ENCODE assay signal across 8 mouse cellular contexts in genomic region chr12:112145211-112145874, GRCm38 (mm10). TPM values are rescaled to one million over a fixed set of nuclear protein-coding genes. Genes with fewer than 3 reads are reported as not detected.
DNase-seq lines count a peak whose midpoint lies in the region; ATAC-seq and TF ChIP-seq lines count a peak whose summit lies in the region.

No protein-coding gene starts in this region.

- peak; percentile 36 for ATAC-seq in hindbrain, embryonic 13.5 days (ENCODE audit: low FRiP score)
- ATAC-seq in lung, postnatal 0 days: peak; percentile 50

- TF ChIP-seq EP300 in lung, postnatal 0 days (IDR thresholded peaks at IDR 0.05): no peak

- H3K36me3 ChIP-seq in hindbrain, embryonic 13.5 days: no peaks in the 10 kb centered on the region
- H3K36me3 ChIP-seq in lung, postnatal 0 days (ENCODE audit: insufficient read depth, low read length): no peaks in the 10 kb centered on the region

- peak overlapping the region; percentile 77 for H3K9ac ChIP-seq in hindbrain, embryonic 13.5 days
- H3K9ac ChIP-seq in lung, postnatal 0 days (replicated peaks; ENCODE audit: low read depth): no peak overlapping the region

- H3K4me3 ChIP-seq in hindbrain, embryonic 13.5 days: peak overlapping the region; percentile 55
- H3K4me3 ChIP-seq in lung, postnatal 0 days (ENCODE audit: low read depth, low read length): peak overlapping the region; percentile 46

- H3K4me1 ChIP-seq in hindbrain, embryonic 13.5 days (replicated peaks): peaks cover 73% of the 10 kb centered on the region
- peaks cover 10% of the 10 kb centered on the region for H3K4me1 ChIP-seq in lung, postnatal 0 days (ENCODE audit: insufficient read depth, low read depth, low read length)

- no peak overlapping the region for H3K27ac ChIP-seq in hindbrain, embryonic 13.5 days
- no peak overlapping the region for H3K27ac ChIP-seq in lung, postnatal 0 days (ENCODE audit: low read length)

- H3K9me3 ChIP-seq in hindbrain, embryonic 13.5 days: no peaks in the 10 kb centered on the region
- H3K9me3 ChIP-seq in lung, postnatal 0 days (ENCODE audit: low read length): no peaks in the 10 kb centered on the region

- TF ChIP-seq CTCF in lung, postnatal 0 days (IDR thresholded peaks at IDR 0.05): peak; percentile 99

- peak overlapping the region; percentile 87 for H3K4me2 ChIP-seq in hindbrain, embryonic 13.5 days
- H3K4me2 ChIP-seq in lung, postnatal 0 days (replicated peaks; ENCODE audit: low read depth, low read length): peak overlapping the region; percentile 64

- under 1% methylated on average over 37 of the region's 37 CpGs for WGBS in hindbrain, embryonic 13.5 days
- WGBS in lung, postnatal 0 days: under 1% methylated on average over 37 of the region's 37 CpGs

- H3K27me3 ChIP-seq in hindbrain, embryonic 13.5 days: peaks cover 97% of the 10 kb centered on the region
- peaks cover 42% of the 10 kb centered on the region for H3K27me3 ChIP-seq in lung, postnatal 0 days (replicated peaks; ENCODE audit: insufficient read depth, low read length)

- peak; percentile 84 for DNase-seq in R1 (ENCODE audit: low read depth, low spot score)
- peak; percentile 58 for DNase-seq in cerebellum, adult 9-11 months
- DNase-seq in frontal cortex, postnatal 25 days (ENCODE audit: low spot score in 2 of 2): peak; percentile 74 to 85
- peak; percentile 83 to 85 for DNase-seq in layer of hippocampus, postnatal 14 days (ENCODE audit: low spot score in 2 of 2)
- peak; percentile 80 for DNase-seq in lung, postnatal 0 days (ENCODE audit: low spot score)
- peak; percentile 60 for DNase-seq in retina, adult 2 months (ENCODE audit: low read depth, low spot score)
- DNase-seq in thymus, postnatal 25 days: peak; percentile 69

RNA-seq across cellular contexts. Expression of gene Kif26a, which starts 0.7 kb away (rescaled TPM):
- polyA plus RNA-seq in hindbrain, embryonic 13.5 days (2015; fragmentation: Nextera tagmentation; extraction: Ambion mirVana): 3.8 and 4.4 TPM in 2 replicates
- 1 to 10 TPM; 7.0 to 8.9 TPM for total RNA-seq in layer of hippocampus, postnatal 14 days (2021)
- polyA plus RNA-seq in lung, postnatal 0 days (2015; fragmentation: Nextera tagmentation; extraction: Ambion mirVana): 2.9 and 3.0 TPM in 2 replicates

RNA-seq across cellular contexts. Expression of gene Aspg, which starts 38.9 kb away (rescaled TPM):
- polyA plus RNA-seq in hindbrain, embryonic 13.5 days (2015; fragmentation: Nextera tagmentation; extraction: Ambion mirVana): 0.27 and 1.1 TPM in 2 replicates
- 1 to 10 TPM; 4.2 to 4.7 TPM for total RNA-seq in layer of hippocampus, postnatal 14 days (2021)
- 2.5 and 2.6 TPM in 2 replicates for polyA plus RNA-seq in lung, postnatal 0 days (2015; fragmentation: Nextera tagmentation; extraction: Ambion mirVana)
